ENCODE assay signal across 21 mouse cellular contexts in the genomic region with DNA sequence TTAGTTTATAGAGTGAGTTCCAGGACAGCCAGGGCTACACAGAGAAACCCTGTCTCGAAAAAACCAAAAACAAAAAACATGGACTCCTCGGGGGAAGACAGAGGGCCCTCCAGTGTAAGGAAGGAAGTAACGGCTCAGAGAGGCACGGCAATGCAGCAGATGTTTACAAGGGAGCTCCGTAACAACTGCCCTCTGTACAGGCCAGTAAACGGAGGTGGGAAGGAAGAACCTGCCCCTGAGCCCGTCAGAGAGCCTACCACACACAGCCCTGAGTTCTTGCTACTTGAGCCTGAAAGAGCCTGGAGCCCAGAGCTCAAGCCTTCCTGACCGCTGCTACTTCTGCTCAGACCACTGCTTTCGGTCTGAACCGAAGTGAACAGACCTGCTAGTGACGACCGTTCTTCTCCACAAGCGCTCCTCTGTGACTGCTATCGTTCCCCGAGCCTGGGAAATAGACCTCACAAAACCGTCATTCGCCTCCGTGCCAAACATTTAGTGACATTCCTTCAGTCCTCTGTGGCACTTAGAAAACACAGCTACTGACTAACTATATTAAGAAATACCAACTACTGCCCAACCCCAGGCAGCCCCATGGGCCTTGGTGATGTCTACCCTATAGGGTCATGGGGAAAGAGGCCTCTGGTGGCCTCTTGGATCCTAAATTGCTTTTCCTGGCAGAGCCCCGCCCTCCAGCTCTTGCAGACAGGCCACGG. TPM values are rescaled to one million over a fixed set of nuclear protein-coding genes. Genes with fewer than 3 reads are reported as not detected.
A peak's percentile ranks its signal among the peaks of the same experiment; 100 is the strongest.
DNase-seq lines count a peak whose midpoint lies in the region; ATAC-seq and TF ChIP-seq lines count a peak whose summit lies in the region.
"Had no signal": no experiment of that assay in that cellular context is flagged by ENCODE, and none has a peak within 500 bp of the region (broad histone marks: within the 10 kb centered on the region; RNA-seq: fewer than 3 reads in every experiment).

No protein-coding gene starts in this region.

- 0 out of 2 replicates have a peak, but pooled peaks cover under 1% of the 10 kb centered on the region for H3K27me3 ChIP-seq in liver, embryonic 15.5 days
- H3K27me3 ChIP-seq in liver, embryonic 12.5 days (replicated peaks) = 0 out of 2 replicates have a peak, but pooled peaks cover under 1% of the 10 kb centered on the region
- H3K27me3 ChIP-seq in limb, embryonic 14.5 days (ENCODE audit: control insufficient read depth, insufficient read depth, low read length) = no peaks in the 10 kb centered on the region
- no peaks in the 10 kb centered on the region for H3K27me3 ChIP-seq in small intestine, adult 2 months (ENCODE audit: control insufficient read depth, insufficient read depth, low read length)
- H3K27me3 ChIP-seq: embryonic facial prominence, embryonic 13.5 days had no signal

- TF ChIP-seq POLR2A in limb, embryonic 14.5 days (IDR thresholded peaks at IDR 0.05; ENCODE audit: borderline replicate concordance, extremely low read depth, insufficient read depth, insufficient read length) = no peak
- no peak for TF ChIP-seq POLR2A in small intestine, adult 2 months (IDR thresholded peaks at IDR 0.05; ENCODE audit: low read depth, low read length)

- H3K4me2 ChIP-seq in liver, embryonic 15.5 days = peak overlapping the region; percentile 7; the same call in 1 of the 2 replicates
- H3K4me2 ChIP-seq in liver, embryonic 12.5 days = no peak overlapping the region
- no peak overlapping the region for H3K4me2 ChIP-seq in limb, embryonic 14.5 days (replicated peaks; ENCODE audit: low read depth, low read length, severe bottlenecking)
- H3K4me2 ChIP-seq: embryonic facial prominence, embryonic 13.5 days had no signal

- H3K9ac ChIP-seq in liver, embryonic 15.5 days = no peak overlapping the region
- H3K9ac ChIP-seq in liver, embryonic 12.5 days = no peak overlapping the region
- H3K9ac ChIP-seq in limb, embryonic 14.5 days (ENCODE audit: low read depth, low read length, severe bottlenecking) = peak overlapping the region; percentile 21; the same call in 1 of the 2 replicates
- H3K9ac ChIP-seq: embryonic facial prominence, embryonic 13.5 days had no signal

- WGBS in liver, embryonic 15.5 days (ENCODE audit: insufficient replicate concordance) = 42% methylated on average over 20 of the region's 20 CpGs
- 55% methylated on average over 20 of the region's 20 CpGs for WGBS in liver, embryonic 12.5 days (ENCODE audit: insufficient replicate concordance)
- 40% methylated on average over 20 of the region's 20 CpGs for WGBS in limb, embryonic 14.5 days
- 73% methylated on average over 20 of the region's 20 CpGs for WGBS in small intestine, adult 2 months

- peak; percentile 88 for DNase-seq in heart, adult 11 months
- DNase-seq in heart, adult 18-20 months = no peak
- no peak for DNase-seq in limb, embryonic 14.5 days (ENCODE audit: low spot score)
- no peak for DNase-seq in thymus, postnatal 10 days (ENCODE audit: low spot score in 2 of 2)
- no peak for DNase-seq in yolk sac, embryonic 10.5 days (ENCODE audit: low spot score)
- DNase-seq: adrenal gland, postnatal 14 days; cerebellum, postnatal 36 days; heart, postnatal 36 days; kidney, adult 2 months; layer of hippocampus, postnatal 36 days; thymus, postnatal 4 days had no signal

- H3K4me1 ChIP-seq in liver, embryonic 15.5 days (replicated peaks) = no peaks in the 10 kb centered on the region
- H3K4me1 ChIP-seq in liver, embryonic 12.5 days = no peaks in the 10 kb centered on the region
- H3K4me1 ChIP-seq in limb, embryonic 14.5 days (ENCODE audit: control insufficient read depth, insufficient read depth, low read length) = no peaks in the 10 kb centered on the region; the same call in 1 of the 2 replicates
- peaks cover 3% of the 10 kb centered on the region for H3K4me1 ChIP-seq in small intestine, adult 2 months (ENCODE audit: control insufficient read depth, insufficient read depth, insufficient read length, low read length)
- H3K4me1 ChIP-seq: embryonic facial prominence, embryonic 13.5 days had no signal

- 0 out of 2 replicates have a peak, but pooled peaks have one; percentile 22 for ATAC-seq in liver, embryonic 15.5 days (ENCODE audit: insufficient read depth)
- ATAC-seq in liver, embryonic 12.5 days = no peak
- peak; percentile 55 for ATAC-seq in limb, embryonic 14.5 days (ENCODE audit: low FRiP score, low read depth)

- no peaks in the 10 kb centered on the region for H3K36me3 ChIP-seq in liver, embryonic 15.5 days (replicated peaks)
- H3K36me3 ChIP-seq in liver, embryonic 12.5 days = no peaks in the 10 kb centered on the region
- no peaks in the 10 kb centered on the region for H3K36me3 ChIP-seq in limb, embryonic 14.5 days (ENCODE audit: control insufficient read depth, insufficient read depth, low read length)
- H3K36me3 ChIP-seq in small intestine, adult 2 months (ENCODE audit: control insufficient read depth, insufficient read depth, low read length) = no peaks in the 10 kb centered on the region
- H3K36me3 ChIP-seq: embryonic facial prominence, embryonic 13.5 days; forebrain, embryonic 10.5 days; midbrain, embryonic 10.5 days had no signal

- no peak overlapping the region for H3K4me3 ChIP-seq in liver, embryonic 15.5 days (replicated peaks)
- H3K4me3 ChIP-seq in liver, embryonic 12.5 days = no peak overlapping the region
- no peak overlapping the region for H3K4me3 ChIP-seq in limb, embryonic 14.5 days (replicated peaks; ENCODE audit: low read length)
- no peak overlapping the region for H3K4me3 ChIP-seq in small intestine, adult 2 months (ENCODE audit: low read depth, low read length)
- H3K4me3 ChIP-seq: embryonic facial prominence, embryonic 13.5 days; forebrain, embryonic 10.5 days; midbrain, embryonic 10.5 days; myocyte had no signal

- H3K27ac ChIP-seq in liver, embryonic 15.5 days (replicated peaks) = 0 out of 2 replicates have a peak overlapping the region, but pooled peaks have one; percentile 14
- no peak overlapping the region for H3K27ac ChIP-seq in liver, embryonic 12.5 days
- H3K27ac ChIP-seq in limb, embryonic 14.5 days (replicated peaks; ENCODE audit: low read depth, low read length) = 0 out of 2 replicates have a peak overlapping the region, but pooled peaks have one; percentile 28
- peak overlapping the region; percentile 1; the same call in 1 of the 2 replicates for H3K27ac ChIP-seq in small intestine, adult 2 months (ENCODE audit: insufficient read depth, low read depth, low read length)
- H3K27ac ChIP-seq: embryonic facial prominence, embryonic 13.5 days; forebrain, embryonic 10.5 days; midbrain, embryonic 10.5 days had no signal

- TF ChIP-seq CTCF in small intestine, adult 2 months (IDR thresholded peaks at IDR 0.05; ENCODE audit: extremely low read depth, insufficient read length, insufficient replicate concordance, low read depth, low read length) = no peak

- no peaks in the 10 kb centered on the region for H3K9me3 ChIP-seq in liver, embryonic 15.5 days (replicated peaks)
- no peaks in the 10 kb centered on the region for H3K9me3 ChIP-seq in liver, embryonic 12.5 days (replicated peaks)
- H3K9me3 ChIP-seq in limb, embryonic 14.5 days (ENCODE audit: control insufficient read depth, low read length) = no peaks in the 10 kb centered on the region
- H3K9me3 ChIP-seq: embryonic facial prominence, embryonic 13.5 days; forebrain, embryonic 10.5 days; midbrain, embryonic 10.5 days had no signal

RNA-seq across cellular contexts. Expression of a gene that starts 8.6 kb away (rescaled TPM):
- total RNA-seq in heart, adult 18-20 months (2021) = 10 to 100 TPM in 1 of 2 experiments, 1 to 10 TPM in 1; 9.1 to 12.4 TPM
- 4.0 and 5.2 TPM in 2 replicates for polyA plus RNA-seq in liver, embryonic 15.5 days (2015; fragmentation: Nextera tagmentation; extraction: Ambion mirVana)
- polyA plus RNA-seq in liver, embryonic 12.5 days (2016; fragmentation: Nextera tagmentation; extraction: Ambion mirVana) = 3.7 and 4.3 TPM in 2 replicates
- 10.3 and 12.3 TPM in 2 replicates for polyA plus RNA-seq in limb, embryonic 14.5 days (2012; rRNA removed)
- 8.3 and 9.1 TPM in 2 replicates for polyA plus RNA-seq in limb, embryonic 14.5 days (2014; fragmentation: Nextera tagmentation; extraction: Ambion mirVana)
- 104 and 324 TPM in 2 replicates for polyA plus RNA-seq in small intestine, adult 2 months (2012; rRNA removed)

RNA-seq across cellular contexts. Expression of a gene that starts 30.2 kb away (rescaled TPM):
- 1 to 10 TPM; 7.5 to 8.5 TPM for total RNA-seq in heart, adult 18-20 months (2021)
- polyA plus RNA-seq in liver, embryonic 15.5 days (2015; fragmentation: Nextera tagmentation; extraction: Ambion mirVana) = 7.6 and 8.4 TPM in 2 replicates
- polyA plus RNA-seq in liver, embryonic 12.5 days (2016; fragmentation: Nextera tagmentation; extraction: Ambion mirVana) = 9.2 and 11.7 TPM in 2 replicates
- 1.9 and 2.2 TPM in 2 replicates for polyA plus RNA-seq in limb, embryonic 14.5 days (2012; rRNA removed)
- 17.6 and 21.9 TPM in 2 replicates for polyA plus RNA-seq in limb, embryonic 14.5 days (2014; fragmentation: Nextera tagmentation; extraction: Ambion mirVana)
- 0.30 and 0.74 TPM in 2 replicates for polyA plus RNA-seq in small intestine, adult 2 months (2012; rRNA removed)

RNA-seq across cellular contexts. Expression of a gene that starts 30.3 kb away (rescaled TPM):
- total RNA-seq in heart, adult 18-20 months (2021) = 1 to 10 TPM; 4.6 to 5.1 TPM
- 5.6 and 5.7 TPM in 2 replicates for polyA plus RNA-seq in liver, embryonic 15.5 days (2015; fragmentation: Nextera tagmentation; extraction: Ambion mirVana)
- polyA plus RNA-seq in liver, embryonic 12.5 days (2016; fragmentation: Nextera tagmentation; extraction: Ambion mirVana) = 11.5 and 12.3 TPM in 2 replicates
- polyA plus RNA-seq in limb, embryonic 14.5 days (2012; rRNA removed) = 3.4 and 3.6 TPM in 2 replicates
- polyA plus RNA-seq in limb, embryonic 14.5 days (2014; fragmentation: Nextera tagmentation; extraction: Ambion mirVana) = 10.9 and 11.2 TPM in 2 replicates
- polyA plus RNA-seq in small intestine, adult 2 months (2012; rRNA removed) = 1.7 and 2.4 TPM in 2 replicates

RNA-seq across cellular contexts. Expression of a gene that starts 44.3 kb away (rescaled TPM):
- not detected for total RNA-seq in heart, adult 18-20 months (2021)
- not detected in 2 replicates for polyA plus RNA-seq in liver, embryonic 15.5 days (2015; fragmentation: Nextera tagmentation; extraction: Ambion mirVana)
- 0.48 TPM in 1 of 2 replicates, not detected in the other for polyA plus RNA-seq in liver, embryonic 12.5 days (2016; fragmentation: Nextera tagmentation; extraction: Ambion mirVana)
- not detected in 2 replicates for polyA plus RNA-seq in limb, embryonic 14.5 days (2012; rRNA removed)
- polyA plus RNA-seq in limb, embryonic 14.5 days (2014; fragmentation: Nextera tagmentation; extraction: Ambion mirVana) = not detected in 2 replicates
- polyA plus RNA-seq in small intestine, adult 2 months (2012; rRNA removed) = not detected in 2 replicates
- total RNA-seq: adrenal gland, postnatal 14 days; heart, postnatal 36 days; layer of hippocampus, postnatal 36 days; left cerebral cortex, postnatal 36 days had no signal
- polyA plus RNA-seq: embryonic facial prominence, embryonic 13.5 days; forebrain, embryonic 10.5 days; gonadal fat pad, adult 2 months; kidney, adult 2 months; lung, embryonic 16.5 days; midbrain, embryonic 10.5 days had no signal

RNA-seq across cellular contexts. Expression of a gene that starts 44.3 kb away (rescaled TPM):
- 10 to 100 TPM; 12.9 to 13.5 TPM for total RNA-seq in heart, adult 18-20 months (2021)
- polyA plus RNA-seq in liver, embryonic 15.5 days (2015; fragmentation: Nextera tagmentation; extraction: Ambion mirVana) = 12.7 and 12.8 TPM in 2 replicates
- 20.6 and 23.2 TPM in 2 replicates for polyA plus RNA-seq in liver, embryonic 12.5 days (2016; fragmentation: Nextera tagmentation; extraction: Ambion mirVana)
- 11.0 and 16.9 TPM in 2 replicates for polyA plus RNA-seq in limb, embryonic 14.5 days (2012; rRNA removed)
- 17.7 and 21.7 TPM in 2 replicates for polyA plus RNA-seq in limb, embryonic 14.5 days (2014; fragmentation: Nextera tagmentation; extraction: Ambion mirVana)
- polyA plus RNA-seq in small intestine, adult 2 months (2012; rRNA removed) = 3.4 and 11.2 TPM in 2 replicates
